Mouse (Mus musculus) layer of hippocampus, adult 8-10 months (tissue): ENCODE results near the gene Chsy1. TPM values are rescaled to one million over a fixed set of nuclear protein-coding genes. Genes with fewer than 3 reads are reported as not detected.

Source experiments
- DNase-seq, 2 experiments: peaks; one replicate each; pipeline ENCODE4 v3.0.0; 2022; ENCODE audit warnings: low spot score in 2 of 2
- total RNA-seq, 4 experiments: library from RNA; stranded (reverse); gene quantifications; 2 replicates each; pipeline ENCODE4 v1.2.4; 2022

The Chsy1 gene
- 10 to 100 TPM; 15.4 to 17.4 (median 17.3) TPM for total RNA-seq

GRCm38 (mm10) chr7:66108961-66109854, at the start of gene Chsy1:
Gene Chsy1 (plus strand): TSS chr7:66109515.
- DNase-seq = peak; percentile 80 to 87

GRCm38 (mm10) chr7:66060066-66060956, 49.0 kb upstream of the Chsy1 start:
- DNase-seq = peak; percentile 70 to 81

- no peak for DNase-seq
These were observed 48.3 kb upstream of the Chsy1 start for GRCm38 (mm10) chr7:66061057-66061456.

GRCm38 (mm10) chr7:66076411-66076810, 32.9 kb upstream of the Chsy1 start:
- DNase-seq = peak in 1 of 2 experiments; percentile 32

- peak; percentile 95 to 96 for DNase-seq
These were observed 29.7 kb upstream of the Chsy1 start, which contains the start of gene Selenos for GRCm38 (mm10) chr7:66079364-66080230. Gene Selenos (plus strand): TSS chr7:66079649.

- no peak for DNase-seq
These were observed 29.1 kb upstream of the Chsy1 start for GRCm38 (mm10) chr7:66080231-66080613.

- DNase-seq = no peak
These were observed 25.6 kb upstream of the Chsy1 start for GRCm38 (mm10) chr7:66083757-66084156.

- DNase-seq = no peak
These were observed 24.8 kb upstream of the Chsy1 start for GRCm38 (mm10) chr7:66084546-66084945.

- DNase-seq = peak; percentile 40 to 52
These were observed 21.7 kb upstream of the Chsy1 start for GRCm38 (mm10) chr7:66087652-66088051.

- no peak for DNase-seq
These were observed 21.2 kb upstream of the Chsy1 start for GRCm38 (mm10) chr7:66088077-66088476.

- no peak for DNase-seq
These were observed 18.6 kb upstream of the Chsy1 start for GRCm38 (mm10) chr7:66090676-66091190.

- no peak for DNase-seq
These were observed 17.8 kb upstream of the Chsy1 start for GRCm38 (mm10) chr7:66091553-66091952.

- DNase-seq = no peak
These were observed 16.7 kb upstream of the Chsy1 start for GRCm38 (mm10) chr7:66092656-66093055.

- no peak for DNase-seq
These were observed 15.2 kb upstream of the Chsy1 start for GRCm38 (mm10) chr7:66094141-66094540.

GRCm38 (mm10) chr7:66098803-66099202, 10.5 kb upstream of the Chsy1 start:
- DNase-seq = no peak

- no peak for DNase-seq
These were observed 7.4 kb upstream of the Chsy1 start for GRCm38 (mm10) chr7:66101866-66102265.

- DNase-seq = no peak
These were observed 4.8 kb upstream of the Chsy1 start for GRCm38 (mm10) chr7:66104531-66104930.

- no peak for DNase-seq
These were observed 3.5 kb upstream of the Chsy1 start for GRCm38 (mm10) chr7:66105771-66106170.

- DNase-seq = no peak
These were observed 2.7 kb upstream of the Chsy1 start for GRCm38 (mm10) chr7:66106581-66107056.

- DNase-seq = no peak
These were observed 2.1 kb upstream of the Chsy1 start for GRCm38 (mm10) chr7:66107206-66107605.

GRCm38 (mm10) chr7:66107930-66108329, 1.4 kb upstream of the Chsy1 start:
- DNase-seq = no peak
